Mouse (Mus musculus) ES-Bruce4 (cell line): ENCODE data around the gene Bub1b.

ENCODE experiments used
- CTCF ChIP-seq: IDR thresholded peaks from one replicate; pipeline ENCODE4 v1.8.1; 2011; ENCODE audit warnings: low read depth, low read length
- EP300 ChIP-seq: IDR thresholded peaks from 2 replicates; pipeline ENCODE4 v1.6.1; 2011; ENCODE audit warnings: low read depth, low read length; ENCODE audit not compliant: insufficient read depth
- POLR2A ChIP-seq: IDR thresholded peaks from one replicate; pipeline ENCODE4 v1.8.1; 2011; ENCODE audit warnings: low read length; ENCODE audit not compliant: insufficient read depth

- no peak for TF ChIP-seq CTCF
- no peak for TF ChIP-seq EP300
- no peak for TF ChIP-seq POLR2A
Observed at GRCm38 (mm10) chr2:118633441-118633840, 35.4 kb downstream of the Bub1b start.
